Mouse (Mus musculus): ENCODE results near the gene Nckap1l.

Gene Nckap1l

DNA sequence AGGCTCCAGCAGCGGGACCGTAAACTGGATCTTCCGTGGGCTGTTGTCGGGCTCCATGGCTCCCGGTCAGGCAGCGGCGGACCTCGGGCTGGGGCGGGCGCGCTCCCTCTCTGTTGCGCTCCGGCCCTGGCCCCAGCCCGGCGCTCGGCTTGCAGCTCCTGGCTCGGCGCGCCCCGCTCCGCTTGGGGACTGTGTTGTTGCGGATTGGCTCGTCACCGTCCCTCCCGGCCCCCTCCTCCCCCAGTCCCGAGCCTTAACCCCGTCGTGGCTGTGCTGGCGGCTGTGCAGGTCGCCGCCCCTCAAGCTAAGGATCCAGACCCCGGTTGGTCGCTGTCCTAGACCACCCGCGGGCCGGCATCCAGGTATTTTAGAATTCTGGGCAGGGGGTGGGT is 84.2 kb downstream of the Nckap1l start, which contains the start of gene Ppp1r1a:
Ppp1r1a (minus strand) TSS at position 182 of the 392 bp plus-strand sequence.
- DNase-seq (ENCODE audit: low spot score in 2 of 2) = no peak

DNA sequence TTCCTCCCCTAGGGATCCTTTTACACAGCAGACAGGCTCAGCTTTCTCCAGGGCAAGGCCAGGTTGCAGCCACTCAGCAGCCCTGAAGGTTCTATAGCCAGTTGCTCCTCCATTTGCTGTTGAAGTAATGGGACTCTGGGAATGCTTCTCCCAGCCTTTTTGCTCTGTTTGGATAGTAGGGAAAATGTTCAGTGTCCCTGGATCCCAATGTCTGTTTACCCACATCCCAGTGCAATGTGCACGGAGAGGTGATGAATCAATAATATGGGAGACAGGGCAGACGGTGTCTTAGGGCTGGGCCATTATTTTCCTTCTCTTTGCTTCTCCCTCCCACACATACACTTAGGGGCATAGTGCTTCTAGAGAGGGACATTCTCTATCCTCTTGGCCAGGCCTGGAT is 85.7 kb downstream of the Nckap1l start:
- DNase-seq (ENCODE audit: low spot score in 2 of 2) = no peak

DNA sequence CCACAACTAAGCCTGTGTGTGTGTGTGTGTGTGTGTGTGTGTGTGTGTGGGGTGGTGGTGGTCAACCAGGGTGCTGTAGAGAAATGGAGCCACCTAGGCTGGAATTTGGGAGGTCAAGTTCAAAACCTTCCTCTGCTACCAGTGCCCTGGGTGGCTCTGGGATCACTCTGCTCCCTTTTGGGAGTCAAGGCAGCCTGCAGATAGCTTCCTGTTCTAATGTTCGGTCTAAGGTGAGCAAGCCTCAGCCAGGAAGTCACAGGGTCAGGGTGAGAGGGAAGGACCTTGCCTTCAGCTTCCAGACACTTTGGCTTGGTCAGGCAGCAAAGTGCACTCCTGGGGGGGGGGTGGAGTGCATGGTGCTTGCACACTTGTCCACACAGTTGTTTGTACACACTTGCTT is 87.1 kb downstream of the Nckap1l start:
- DNase-seq (ENCODE audit: low spot score in 2 of 2) = no peak

DNA sequence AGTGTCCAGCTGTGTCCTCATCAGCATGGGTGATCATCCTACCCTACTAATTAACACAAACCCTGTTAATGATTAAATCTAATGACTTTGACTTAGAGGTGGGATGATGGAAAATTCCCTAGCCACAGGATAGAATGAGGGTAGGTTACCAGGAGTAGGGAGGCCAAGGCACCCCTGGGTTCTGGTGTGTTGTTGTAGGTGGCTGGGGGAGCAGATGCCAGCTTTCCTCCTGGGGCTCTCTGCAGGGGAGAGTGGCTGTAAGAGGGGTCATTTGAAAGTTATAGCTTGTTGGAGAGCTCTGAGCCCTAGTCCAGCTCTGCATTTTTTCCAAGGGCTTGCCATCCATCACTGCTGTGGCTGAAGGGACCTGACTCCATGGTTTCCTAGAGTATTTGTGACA is 88.9 kb downstream of the Nckap1l start:
- no peak for DNase-seq (ENCODE audit: low spot score in 2 of 2)

DNA sequence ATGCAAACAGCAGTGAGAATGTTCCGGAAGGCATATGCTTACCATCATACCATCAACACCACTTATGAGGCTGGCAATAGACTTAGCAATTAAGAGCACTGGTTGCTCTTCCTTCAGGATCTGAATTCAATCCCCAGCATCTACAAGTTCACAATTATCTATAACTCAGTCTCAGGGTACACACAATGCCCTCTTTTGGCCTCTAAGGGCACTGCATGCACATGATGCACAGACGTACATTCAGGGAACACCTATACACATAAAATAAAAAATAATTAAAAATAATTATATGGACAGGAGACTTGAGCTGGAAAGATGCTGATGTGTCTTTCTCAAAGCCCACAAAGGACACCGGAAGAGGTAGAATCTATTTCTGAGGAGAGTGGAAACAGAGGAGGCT is 94.4 kb downstream of the Nckap1l start:
- DNase-seq (ENCODE audit: low spot score in 2 of 2) = no peak
